Mouse (Mus musculus) myocyte (in vitro differentiated cells): ENCODE results near the gene Pgap3.

ENCODE experiments used
- TCF3 ChIP-seq: IDR thresholded peaks from one replicate; pipeline ENCODE4 v1.6.1; 2011; ENCODE audit warnings: low read depth, control low read depth; ENCODE audit not compliant: insufficient read length
- USF1 ChIP-seq: IDR thresholded peaks from one replicate; pipeline ENCODE4 v1.6.1; 2011; ENCODE audit warnings: low read depth, mild to moderate bottlenecking, control low read depth, moderate library complexity

DNA sequence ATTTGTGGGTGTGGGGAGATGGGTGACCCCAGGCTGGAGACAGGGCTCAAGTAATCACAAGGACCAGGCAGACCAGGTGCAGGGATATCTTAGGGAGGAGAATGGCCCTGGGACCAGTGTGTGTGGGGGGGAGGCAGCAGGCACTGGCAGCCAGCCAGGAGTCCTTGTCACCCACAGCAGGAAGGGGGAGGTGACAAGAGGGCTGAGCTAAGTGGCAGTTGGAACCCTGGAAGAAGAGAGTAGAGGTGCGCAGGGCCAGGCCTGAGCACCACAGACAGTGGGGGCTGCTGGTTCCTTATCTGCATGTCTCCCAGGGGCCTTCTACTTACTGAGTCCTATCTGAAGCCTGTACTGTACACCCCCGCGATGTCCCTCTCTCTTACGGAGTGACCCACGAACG lies 7.0 kb downstream of the Pgap3 start:
- no peak for TF ChIP-seq TCF3
- TF ChIP-seq USF1: no peak
